17 mouse cellular contexts compared by ENCODE assay signal in genomic region chr5:18321661-18322060, GRCm38 (mm10). TPM values are rescaled to one million over a fixed set of nuclear protein-coding genes. Genes with fewer than 3 reads are reported as not detected.
DNase-seq lines count a peak whose midpoint lies in the region; ATAC-seq and TF ChIP-seq lines count a peak whose summit lies in the region.
"Had no signal": no experiment of that assay in that cellular context is flagged by ENCODE, and none has a peak within 500 bp of the region (broad histone marks: within the 10 kb centered on the region; RNA-seq: fewer than 3 reads in every experiment).

No protein-coding gene starts in this region.

- peaks cover 5% of the 10 kb centered on the region; the same call in 1 of the 2 replicates for H3K4me1 ChIP-seq in kidney, adult 2 months (ENCODE audit: control insufficient read depth, insufficient read depth, low read length)
- 0 out of 2 replicates have a peak, but pooled peaks cover 5% of the 10 kb centered on the region for H3K4me1 ChIP-seq in midbrain, embryonic 13.5 days (replicated peaks)
- H3K4me1 ChIP-seq in midbrain, embryonic 15.5 days, result no peaks in the 10 kb centered on the region
- H3K4me1 ChIP-seq: embryonic facial prominence, embryonic 10.5 days; embryonic facial prominence, embryonic 12.5 days had no signal

- H3K27me3 ChIP-seq in kidney, adult 2 months (replicated peaks; ENCODE audit: control insufficient read depth, insufficient read depth, low read length), result no peaks in the 10 kb centered on the region
- H3K27me3 ChIP-seq in midbrain, embryonic 13.5 days, result no peaks in the 10 kb centered on the region
- H3K27me3 ChIP-seq in midbrain, embryonic 15.5 days (replicated peaks), result no peaks in the 10 kb centered on the region
- H3K27me3 ChIP-seq: embryonic facial prominence, embryonic 12.5 days; forebrain, embryonic 15.5 days had no signal

- no peak overlapping the region for H3K4me2 ChIP-seq in midbrain, embryonic 13.5 days (replicated peaks)
- no peak overlapping the region for H3K4me2 ChIP-seq in midbrain, embryonic 15.5 days
- H3K4me2 ChIP-seq: embryonic facial prominence, embryonic 12.5 days; forebrain, embryonic 15.5 days had no signal

- H3K9me3 ChIP-seq in midbrain, embryonic 13.5 days, result no peaks in the 10 kb centered on the region
- H3K9me3 ChIP-seq in midbrain, embryonic 15.5 days, result no peaks in the 10 kb centered on the region
- H3K9me3 ChIP-seq: embryonic facial prominence, embryonic 10.5 days; embryonic facial prominence, embryonic 12.5 days; forebrain, embryonic 15.5 days had no signal

- H3K4me3 ChIP-seq in kidney, adult 2 months (ENCODE audit: insufficient read depth, low read depth, low read length), result no peak overlapping the region
- H3K4me3 ChIP-seq in midbrain, embryonic 13.5 days (replicated peaks), result no peak overlapping the region
- H3K4me3 ChIP-seq in midbrain, embryonic 15.5 days, result no peak overlapping the region
- H3K4me3 ChIP-seq: embryonic facial prominence, embryonic 10.5 days; embryonic facial prominence, embryonic 12.5 days; forebrain, embryonic 15.5 days had no signal

- 71% methylated on average over 3 of the region's 3 CpGs for WGBS in kidney, adult 2 months
- WGBS in midbrain, embryonic 13.5 days, result 77% methylated on average over 3 of the region's 3 CpGs
- WGBS in midbrain, embryonic 15.5 days, result 79% methylated on average over 3 of the region's 3 CpGs

- peak; percentile 21 for DNase-seq in kidney, adult 2 months
- DNase-seq in kidney, postnatal 14 days, result no peak
- no peak for DNase-seq in lung, postnatal 4 days
- DNase-seq: adrenal gland, adult 2 months; adrenal gland, postnatal 10 days; adrenal gland, postnatal 25 days; cerebellum, adult 11-12 months; cerebellum, adult 2 months; cerebellum, adult 9-10 months; cerebellum, postnatal 10 days; cerebellum, postnatal 25 days; forebrain, postnatal 0 days had no signal

- no peak overlapping the region for H3K9ac ChIP-seq in midbrain, embryonic 13.5 days (replicated peaks)
- H3K9ac ChIP-seq in midbrain, embryonic 15.5 days, result no peak overlapping the region
- H3K9ac ChIP-seq: embryonic facial prominence, embryonic 12.5 days; forebrain, embryonic 15.5 days; forebrain, postnatal 0 days had no signal

- no peak for TF ChIP-seq CTCF in kidney, adult 2 months (conservative IDR thresholded peaks at IDR 0.05; ENCODE audit: insufficient read depth, insufficient read length, low read depth, low read length)

- H3K36me3 ChIP-seq in kidney, adult 2 months (ENCODE audit: control insufficient read depth, insufficient read depth, low read length), result no peaks in the 10 kb centered on the region
- H3K36me3 ChIP-seq in midbrain, embryonic 13.5 days, result no peaks in the 10 kb centered on the region
- no peaks in the 10 kb centered on the region for H3K36me3 ChIP-seq in midbrain, embryonic 15.5 days (replicated peaks)
- H3K36me3 ChIP-seq: embryonic facial prominence, embryonic 10.5 days; embryonic facial prominence, embryonic 12.5 days; forebrain, embryonic 15.5 days had no signal

- TF ChIP-seq POLR2A in kidney, adult 2 months (IDR thresholded peaks at IDR 0.05; ENCODE audit: low read depth, low read length), result no peak

- peak; percentile 34; the same call in 1 of the 2 replicates for ATAC-seq in midbrain, embryonic 13.5 days
- ATAC-seq in midbrain, embryonic 15.5 days (replicated peaks), result no peak
- ATAC-seq: forebrain, embryonic 15.5 days; forebrain, postnatal 0 days had no signal

- H3K27ac ChIP-seq in kidney, adult 2 months (ENCODE audit: insufficient read depth, low read depth, low read length), result no peak overlapping the region
- no peak overlapping the region for H3K27ac ChIP-seq in midbrain, embryonic 13.5 days
- no peak overlapping the region for H3K27ac ChIP-seq in midbrain, embryonic 15.5 days
- H3K27ac ChIP-seq: embryonic facial prominence, embryonic 10.5 days; embryonic facial prominence, embryonic 12.5 days; forebrain, embryonic 15.5 days had no signal

RNA-seq across cellular contexts. Expression of gene Gnai1, which starts 38.5 kb away (rescaled TPM):
- polyA plus RNA-seq in kidney, adult 2 months (2012; rRNA removed), result 16.6 and 16.9 TPM in 2 replicates
- 41.2 TPM in 2 replicates for polyA plus RNA-seq in midbrain, embryonic 13.5 days (2015; fragmentation: Nextera tagmentation; extraction: Ambion mirVana)
- 89.0 and 90.6 TPM in 2 replicates for polyA plus RNA-seq in midbrain, embryonic 15.5 days (2015; fragmentation: Nextera tagmentation; extraction: Ambion mirVana)
